Mouse (Mus musculus) hindbrain, embryonic 13.5 days (tissue): ENCODE data around the gene Sema7a. TPM values are rescaled to one million over a fixed set of nuclear protein-coding genes. Genes with fewer than 3 reads are reported as not detected.

Source experiments
- ATAC-seq: fragments of 200-750 bp; cut with Nextera tagmentation; 2 replicates; pipeline ENCODE4 v1.8.0; 2017; ENCODE audit warnings: moderate TSS enrichment; ENCODE audit not compliant: low FRiP score
- H3K27ac ChIP-seq: fragments of 300-500 bp; sonication (generic); 2 replicates; pipeline ENCODE4 v1.5.1; 2015; ENCODE audit warnings: inconsistent platforms, mild to moderate bottlenecking, moderate library complexity
- H3K27me3 ChIP-seq: fragments of 300-500 bp; sonication (generic); 2 replicates; pipeline ENCODE4 v1.6.1; 2015; ENCODE audit warnings: mild to moderate bottlenecking, inconsistent platforms
- H3K36me3 ChIP-seq: fragments of 300-500 bp; sonication (generic); 2 replicates; pipeline ENCODE4 v1.6.1; 2015; ENCODE audit warnings: mild to moderate bottlenecking, inconsistent platforms
- H3K4me1 ChIP-seq: fragments of 300-500 bp; sonication (generic); replicated peaks from 2 replicates; pipeline ENCODE4 v1.6.1; 2015; ENCODE audit warnings: inconsistent platforms
- H3K4me2 ChIP-seq: fragments of 300-500 bp; sonication (generic); 2 replicates; pipeline ENCODE4 v1.6.1; 2015; ENCODE audit warnings: inconsistent platforms, mild to moderate bottlenecking, moderate library complexity
- H3K4me3 ChIP-seq: fragments of 300-500 bp; sonication (generic); 2 replicates; pipeline ENCODE4 v1.5.1; 2015; ENCODE audit warnings: mild to moderate bottlenecking, inconsistent platforms
- H3K9ac ChIP-seq: fragments of 300-500 bp; sonication (generic); 2 replicates; pipeline ENCODE4 v1.6.1; 2015; ENCODE audit warnings: mild to moderate bottlenecking, inconsistent platforms
- H3K9me3 ChIP-seq: fragments of 300-500 bp; sonication (generic); 2 replicates; pipeline ENCODE4 v1.6.1; 2016; ENCODE audit warnings: inconsistent platforms
- WGBS: fragments of 180-500 bp; shearing (Covaris S2); methylation state at CpG from one replicate; pipeline ENCODE4 v1.1.7; 2015; 5-methylcytosine and 5-hydroxymethylcytosine counted together
- polyA plus RNA-seq: library from polyadenylated mRNA; unstranded; fragments of >200 nt; fragmentation: Nextera tagmentation; extraction: Ambion mirVana; gene quantifications from 2 replicates; pipeline ENCODE4 v1.2.1, GENCODE M21; 2015

The Sema7a gene
- 2.9 and 4.2 TPM in 2 replicates for polyA plus RNA-seq

DNA sequence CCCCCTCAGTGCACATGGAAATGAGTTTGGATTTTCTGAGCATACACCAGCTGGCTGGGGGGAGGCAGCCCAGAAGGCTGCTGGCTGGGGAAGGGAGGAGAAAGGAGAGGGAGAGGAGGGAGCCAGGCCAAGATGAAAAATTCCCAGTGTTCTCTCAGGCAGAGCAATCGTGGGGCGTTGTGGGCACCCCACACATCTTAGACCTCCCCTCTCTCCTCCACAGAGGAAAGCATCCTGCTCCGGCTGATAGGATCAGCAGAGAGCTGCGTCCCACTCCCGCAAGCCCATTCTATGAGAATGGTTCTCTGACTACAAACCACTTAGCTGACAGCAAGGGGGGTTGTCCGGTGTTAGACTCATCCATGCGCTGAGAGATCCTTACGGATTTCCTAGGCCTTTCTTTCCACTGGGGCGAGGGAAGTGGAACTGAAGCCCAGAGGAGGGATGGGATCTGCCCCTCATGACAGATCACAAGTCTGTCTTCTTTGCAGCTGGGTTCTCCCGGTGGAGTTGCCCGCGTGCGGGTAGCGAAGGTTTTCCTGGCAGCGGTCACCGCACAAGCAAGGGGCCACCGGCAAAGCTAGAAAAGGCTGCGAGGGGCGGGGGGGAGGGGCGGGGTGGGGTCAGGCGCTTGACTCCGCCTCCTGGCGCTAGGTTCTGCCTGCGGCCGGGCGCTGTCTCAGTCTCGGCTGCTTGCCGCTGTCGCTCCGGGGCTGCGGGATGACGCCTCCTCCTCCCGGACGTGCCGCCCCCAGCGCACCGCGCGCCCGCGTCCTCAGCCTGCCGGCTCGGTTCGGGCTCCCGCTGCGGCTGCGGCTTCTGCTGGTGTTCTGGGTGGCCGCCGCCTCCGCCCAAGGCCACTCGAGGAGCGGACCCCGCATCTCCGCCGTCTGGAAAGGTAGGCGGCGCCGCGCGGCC, at the start of gene Sema7a:
Sema7a (plus strand) TSS at position 682 of the 918 bp plus-strand sequence.
- H3K27me3 ChIP-seq, result peaks cover 29% of the 10 kb centered on the region
- peak; percentile 84 for ATAC-seq
- H3K4me2 ChIP-seq, result peak within 1 kb of the TSS; percentile 80
- peak within 1 kb of the TSS; percentile 92 for H3K9ac ChIP-seq
- H3K4me3 ChIP-seq, result peak within 1 kb of the TSS; percentile 83
- peak within 1 kb of the TSS; percentile 96 for H3K27ac ChIP-seq
- no peaks in the 10 kb centered on the region for H3K9me3 ChIP-seq
- H3K4me1 ChIP-seq, result peaks cover 52% of the 10 kb centered on the region
- H3K36me3 ChIP-seq, result no peaks in the 10 kb centered on the region
- under 1% methylated on average over 52 of the region's 60 CpGs for WGBS

- WGBS, result 56% methylated on average over 10 of the region's 10 CpGs
- peak overlapping the region; percentile 86 for H3K27ac ChIP-seq
Observed at GRCm38 (mm10) chr9:57900478-57900877, 39.4 kb upstream of the Sema7a start.

GRCm38 (mm10) chr9:57901197-57901596, 38.7 kb upstream of the Sema7a start:
- Histone ChIP-seq H3K36me3 (no peaks in the 10 kb centered on the region), H3K4me2 (peak overlapping the region; percentile 39), H3K27ac (peak overlapping the region; percentile 86), H3K4me3 (no peak overlapping the region), H3K27me3 (no peaks in the 10 kb centered on the region), H3K9ac (peak overlapping the region; percentile 19; the same call in 1 of the 2 replicates), H3K9me3 (no peaks in the 10 kb centered on the region), H3K4me1 (peaks cover 18% of the 10 kb centered on the region)
- ATAC-seq, result no peak; the same call in 1 of the 2 replicates
- 19% methylated on average over 9 of the region's 9 CpGs for WGBS

More at GRCm38 (mm10) chr9:57900478-57900877, 39.4 kb upstream of the Sema7a start:
- no peak overlapping the region for H3K4me2 ChIP-seq
- H3K36me3 ChIP-seq, result no peaks in the 10 kb centered on the region
- no peak overlapping the region for H3K9ac ChIP-seq
- H3K4me3 ChIP-seq, result no peak overlapping the region
- no peaks in the 10 kb centered on the region for H3K27me3 ChIP-seq
- H3K9me3 ChIP-seq, result no peaks in the 10 kb centered on the region
- peaks cover 18% of the 10 kb centered on the region for H3K4me1 ChIP-seq
- no peak for ATAC-seq

DNA sequence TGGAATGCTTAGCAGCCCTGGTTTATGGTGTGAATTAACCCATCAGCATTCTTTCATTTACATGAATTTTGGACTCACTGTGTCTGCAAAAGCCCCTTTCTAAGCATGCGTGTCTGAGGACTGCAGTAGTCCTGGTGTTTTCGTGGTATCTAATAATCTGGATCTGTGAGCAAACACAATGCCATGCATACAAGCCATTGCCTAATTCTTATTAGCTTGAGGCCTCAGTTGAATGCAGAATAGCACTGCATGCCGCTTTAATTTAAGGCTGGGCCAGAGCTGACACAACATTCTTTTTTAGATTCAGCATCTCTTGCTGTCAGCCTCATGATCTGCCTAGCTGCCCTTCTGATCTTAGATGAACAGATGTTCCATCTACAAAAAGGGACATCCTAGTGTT, 38.3 kb upstream of the Sema7a start:
- Histone ChIP-seq H3K27me3 (no peaks in the 10 kb centered on the region), H3K4me2 (peak overlapping the region; percentile 39; the same call in 1 of the 2 replicates), H3K9me3 (no peaks in the 10 kb centered on the region), H3K4me1 (peaks cover 18% of the 10 kb centered on the region), H3K4me3 (no peak overlapping the region), H3K36me3 (no peaks in the 10 kb centered on the region), H3K9ac (peak overlapping the region; percentile 19; the same call in 1 of the 2 replicates), H3K27ac (peak overlapping the region; percentile 86)
- no peak for ATAC-seq
- 23% methylated on average over 3 of the region's 3 CpGs for WGBS

DNA sequence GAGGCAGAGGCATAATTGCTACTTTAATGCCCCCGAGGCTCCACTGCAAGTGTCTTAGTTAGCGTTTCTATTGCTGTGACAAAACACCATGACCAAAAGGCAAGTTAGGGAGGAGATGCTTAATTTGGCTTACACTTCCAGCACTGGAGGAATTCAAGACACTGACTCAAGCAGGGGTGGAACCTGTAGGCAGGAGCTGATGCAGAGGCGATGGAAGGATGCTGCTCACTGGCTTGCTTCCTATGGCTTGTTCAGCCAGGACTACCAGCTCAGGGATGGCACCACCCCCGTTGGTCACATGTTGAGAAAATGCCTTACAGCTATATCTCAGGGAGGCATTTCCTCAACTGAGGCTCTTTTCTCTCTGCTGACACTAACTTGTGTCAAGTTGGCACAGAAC, 37.8 kb upstream of the Sema7a start:
- 57% methylated on average over 4 of the region's 4 CpGs for WGBS
- Histone ChIP-seq H3K4me1 (peaks cover 18% of the 10 kb centered on the region), H3K9me3 (no peaks in the 10 kb centered on the region), H3K4me3 (no peak overlapping the region), H3K27ac (peak overlapping the region; percentile 86), H3K4me2 (no peak overlapping the region), H3K36me3 (no peaks in the 10 kb centered on the region), H3K27me3 (0 out of 2 replicates have a peak, but pooled peaks cover 3% of the 10 kb centered on the region), H3K9ac (no peak overlapping the region; the same call in 1 of the 2 replicates)
- no peak for ATAC-seq

GRCm38 (mm10) chr9:57903589-57904249, 36.2 kb upstream of the Sema7a start:
- Histone ChIP-seq H3K27me3 (0 out of 2 replicates have a peak, but pooled peaks cover 4% of the 10 kb centered on the region), H3K36me3 (no peaks in the 10 kb centered on the region), H3K4me1 (peaks cover 18% of the 10 kb centered on the region), H3K27ac (no peak overlapping the region), H3K4me2 (no peak overlapping the region), H3K9me3 (no peaks in the 10 kb centered on the region), H3K4me3 (no peak overlapping the region), H3K9ac (no peak overlapping the region)
- 78% methylated on average over 8 of the region's 8 CpGs for WGBS
- ATAC-seq, result no peak

DNA sequence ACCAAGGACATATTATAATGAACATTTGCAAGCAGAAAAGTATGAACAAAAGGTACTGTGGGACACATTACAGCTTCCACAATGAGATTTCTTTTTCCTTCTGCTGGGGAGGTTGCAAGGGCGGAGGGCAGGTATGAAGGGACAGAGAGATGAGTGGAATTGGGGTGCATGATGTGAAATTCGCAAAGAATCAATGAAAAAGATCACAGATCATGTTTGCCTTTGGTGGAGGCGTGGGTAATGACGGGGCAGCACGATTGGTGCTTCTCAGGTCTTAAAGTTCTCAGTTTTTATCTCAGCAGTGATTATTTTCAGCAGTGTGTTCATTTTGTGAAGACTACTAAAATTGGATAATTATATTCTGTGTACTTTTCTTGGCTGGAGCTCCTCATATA, 35.7 kb upstream of the Sema7a start:
- Histone ChIP-seq H3K9ac (no peak overlapping the region), H3K4me3 (no peak overlapping the region), H3K9me3 (no peaks in the 10 kb centered on the region), H3K36me3 (no peaks in the 10 kb centered on the region), H3K27ac (no peak overlapping the region), H3K4me2 (no peak overlapping the region), H3K27me3 (0 out of 2 replicates have a peak, but pooled peaks cover 4% of the 10 kb centered on the region), H3K4me1 (peaks cover 18% of the 10 kb centered on the region)
- ATAC-seq, result no peak
- WGBS, result 92% methylated on average over 5 of the region's 5 CpGs

GRCm38 (mm10) chr9:57907206-57907605, 32.7 kb upstream of the Sema7a start:
- Histone ChIP-seq H3K27me3 (0 out of 2 replicates have a peak, but pooled peaks cover 4% of the 10 kb centered on the region), H3K4me2 (no peak overlapping the region), H3K36me3 (no peaks in the 10 kb centered on the region), H3K4me3 (no peak overlapping the region), H3K27ac (no peak overlapping the region), H3K4me1 (peaks cover 15% of the 10 kb centered on the region), H3K9ac (no peak overlapping the region), H3K9me3 (no peaks in the 10 kb centered on the region)
- WGBS, result 85% methylated on average over 6 of the region's 6 CpGs
- no peak for ATAC-seq

- Histone ChIP-seq H3K4me2 (peak within 1 kb of the TSS; percentile 90), H3K4me1 (peaks cover 19% of the 10 kb centered on the region), H3K4me3 (peak within 1 kb of the TSS; percentile 79), H3K36me3 (peaks cover 10% of the 10 kb centered on the region), H3K9me3 (no peaks in the 10 kb centered on the region), H3K9ac (peak within 1 kb of the TSS; percentile 90), H3K27me3 (0 out of 2 replicates have a peak, but pooled peaks cover 4% of the 10 kb centered on the region), H3K27ac (peak within 1 kb of the TSS; percentile 75)
- WGBS, result under 1% methylated on average over 47 of the region's 47 CpGs
- ATAC-seq, result peak; percentile 95
Observed at GRCm38 (mm10) chr9:57910254-57911160, 29.4 kb upstream of the Sema7a start, which contains the start of gene Ubl7. Gene Ubl7, plus strand, starts transcription at chr9:57910979.

DNA sequence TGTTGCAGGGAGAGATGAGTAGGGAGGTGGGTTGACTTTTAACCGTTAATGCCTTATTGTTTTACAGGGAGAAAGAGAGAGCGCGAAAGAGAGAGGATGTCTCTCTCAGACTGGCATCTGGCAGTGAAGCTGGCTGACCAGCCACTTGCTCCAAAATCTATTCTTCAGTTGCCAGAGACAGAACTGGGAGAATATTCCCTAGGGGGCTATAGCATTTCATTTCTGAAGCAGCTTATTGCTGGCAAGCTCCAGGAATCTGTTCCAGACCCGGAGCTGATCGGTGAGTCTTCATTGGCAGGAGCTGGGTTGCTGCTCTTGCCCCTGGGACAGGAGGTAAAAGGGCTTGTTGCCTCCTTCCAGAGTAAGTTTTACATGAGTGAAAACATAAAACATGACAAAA, 27.3 kb upstream of the Sema7a start:
- no peak overlapping the region for H3K4me3 ChIP-seq
- H3K36me3 ChIP-seq, result peaks cover 20% of the 10 kb centered on the region
- H3K9me3 ChIP-seq, result no peaks in the 10 kb centered on the region
- H3K9ac ChIP-seq, result no peak overlapping the region
- no peaks in the 10 kb centered on the region for H3K27me3 ChIP-seq
- no peak overlapping the region for H3K4me2 ChIP-seq
- no peak for ATAC-seq
- no peak overlapping the region for H3K27ac ChIP-seq
- 84% methylated on average over 5 of the region's 5 CpGs for WGBS
- peaks cover 19% of the 10 kb centered on the region for H3K4me1 ChIP-seq

DNA sequence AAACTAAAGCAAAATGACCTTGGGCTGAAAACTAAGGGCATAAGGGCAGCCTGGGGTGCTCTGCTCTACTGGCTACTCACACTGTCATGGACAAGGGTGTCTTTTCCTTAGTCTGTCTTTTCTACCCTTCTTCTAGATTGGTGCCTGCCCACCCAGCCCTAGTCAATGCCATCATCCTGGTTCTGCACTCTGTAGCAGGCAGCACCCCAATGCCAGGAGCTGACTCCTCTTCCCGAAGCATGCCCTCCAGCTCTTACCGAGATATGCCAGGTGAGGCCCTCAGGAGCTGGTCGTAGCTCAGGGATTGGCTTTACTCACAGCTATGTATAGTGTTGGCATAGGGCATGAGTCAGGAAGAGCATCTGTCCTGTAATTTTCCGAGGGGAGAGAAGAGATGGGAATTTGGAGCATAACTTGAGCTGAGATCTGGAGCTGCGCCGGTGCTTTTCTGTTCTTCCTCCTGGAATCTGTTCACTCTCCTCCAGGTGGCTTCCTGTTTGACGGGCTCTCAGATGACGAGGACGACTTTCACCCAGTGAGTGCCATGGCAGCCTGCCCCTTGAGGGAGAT, 18.3 kb upstream of the Sema7a start:
- no peak overlapping the region for H3K4me2 ChIP-seq
- WGBS, result 94% methylated on average over 9 of the region's 9 CpGs
- H3K4me1 ChIP-seq, result no peaks in the 10 kb centered on the region
- H3K36me3 ChIP-seq, result peaks cover 86% of the 10 kb centered on the region
- H3K27me3 ChIP-seq, result no peaks in the 10 kb centered on the region
- H3K9me3 ChIP-seq, result no peaks in the 10 kb centered on the region
- no peak overlapping the region for H3K9ac ChIP-seq
- H3K4me3 ChIP-seq, result no peak overlapping the region
- no peak for ATAC-seq
- no peak overlapping the region for H3K27ac ChIP-seq
